Mouse (Mus musculus) liver, embryonic 14.5 days (tissue): ENCODE results near the gene 5430419D17Rik. TPM values are rescaled to one million over a fixed set of nuclear protein-coding genes. Genes with fewer than 3 reads are reported as not detected.

ENCODE experiments used
- ATAC-seq: fragments of 200-750 bp; cut with Nextera tagmentation; 2 replicates; pipeline ENCODE4 v1.8.0; 2017; ENCODE audit warnings: moderate number of reproducible peaks, mild to moderate bottlenecking, moderate library complexity; ENCODE audit not compliant: insufficient read depth
- DNase-seq, 3 experiments: peaks; one replicate each; pipeline ENCODE4 v3.0.0-alpha.2; 2012 to 2013; ENCODE audit warnings: low read depth in 3 of 3, low spot score in 3 of 3
- H3K27ac ChIP-seq: fragments of 300-500 bp; sonication (generic); 2 replicates; pipeline ENCODE4 v1.5.1; 2014; ENCODE audit warnings: moderate library complexity, mild to moderate bottlenecking, control low read depth, inconsistent platforms
- H3K27me3 ChIP-seq: fragments of 300-500 bp; sonication (generic); 2 replicates; pipeline ENCODE4 v1.6.1; 2014; ENCODE audit warnings: mild to moderate bottlenecking, low read length, moderate library complexity; ENCODE audit not compliant: control insufficient read depth, insufficient read depth
- H3K36me3 ChIP-seq: fragments of 300-500 bp; sonication (generic); replicated peaks from 2 replicates; pipeline ENCODE4 v1.6.1; 2014; ENCODE audit warnings: low read depth; ENCODE audit not compliant: control insufficient read depth, insufficient read depth
- H3K4me1 ChIP-seq, 2 experiments: fragments of 200-500 bp in 1 of 2; fragments of 300-500 bp in 1 of 2; sonication (generic) in 1 of 2; replicated peaks; 2 replicates each; pipeline ENCODE4 v1.6.1; 2012 to 2014; ENCODE audit warnings: antibody characterized with exemption in 1 of 2, inconsistent platforms in 1 of 2, low read length in 1 of 2; ENCODE audit not compliant: control insufficient read depth in 2 of 2, insufficient read depth in 2 of 2
- H3K4me2 ChIP-seq: fragments of 300-500 bp; sonication (generic); 2 replicates; pipeline ENCODE4 v1.6.1; 2014; ENCODE audit warnings: low read depth, mild to moderate bottlenecking, control low read depth, moderate library complexity
- H3K4me3 ChIP-seq, 2 experiments: fragments of 200-500 bp in 1 of 2; fragments of 300-500 bp in 1 of 2; sonication (generic) in 1 of 2; 2 replicates each; pipeline ENCODE4 v1.5.1; 2012 to 2014; ENCODE audit warnings: low read depth in 2 of 2, low read length in 2 of 2, mild to moderate bottlenecking in 2 of 2, control low read depth in 1 of 2, inconsistent platforms in 1 of 2, moderate library complexity in 1 of 2; ENCODE audit not compliant: insufficient read depth in 1 of 2
- H3K9ac ChIP-seq: fragments of 300-500 bp; sonication (generic); replicated peaks from 2 replicates; pipeline ENCODE4 v1.6.1; 2014; ENCODE audit warnings: mild to moderate bottlenecking, control low read depth, moderate library complexity
- H3K9me3 ChIP-seq: fragments of 300-500 bp; sonication (generic); 2 replicates; pipeline ENCODE4 v1.6.1; 2016; ENCODE audit warnings: low read length, mixed read lengths; ENCODE audit not compliant: control insufficient read depth
- EP300 ChIP-seq: IDR thresholded peaks from 2 replicates; pipeline ENCODE4 v1.6.1; 2016; ENCODE audit warnings: antibody characterized with exemption, low read depth
- WGBS: fragments of 180-500 bp; shearing (Covaris S2); extraction: QIAGEN DNeasy Blood & Tissue Kit; methylation state at CpG from one replicate; pipeline ENCODE4 v1.1.7; 2014; ENCODE audit not compliant: insufficient replicate concordance; 5-methylcytosine and 5-hydroxymethylcytosine counted together
- polyA plus RNA-seq, 2 experiments: library from polyadenylated mRNA; depleted of rRNA in 1 of 2; stranded (reverse) in 1 of 2; unstranded in 1 of 2; fragments of >200 nt; fragmentation: Nextera tagmentation in 1 of 2; extraction: Ambion mirVana in 1 of 2; gene quantifications; 2 replicates each; pipeline versions ENCODE4 v1.2.1 to v1.2.3; 2012 to 2014

5430419D17Rik gene
- polyA plus RNA-seq, 2 experiments, result not detected

DNA sequence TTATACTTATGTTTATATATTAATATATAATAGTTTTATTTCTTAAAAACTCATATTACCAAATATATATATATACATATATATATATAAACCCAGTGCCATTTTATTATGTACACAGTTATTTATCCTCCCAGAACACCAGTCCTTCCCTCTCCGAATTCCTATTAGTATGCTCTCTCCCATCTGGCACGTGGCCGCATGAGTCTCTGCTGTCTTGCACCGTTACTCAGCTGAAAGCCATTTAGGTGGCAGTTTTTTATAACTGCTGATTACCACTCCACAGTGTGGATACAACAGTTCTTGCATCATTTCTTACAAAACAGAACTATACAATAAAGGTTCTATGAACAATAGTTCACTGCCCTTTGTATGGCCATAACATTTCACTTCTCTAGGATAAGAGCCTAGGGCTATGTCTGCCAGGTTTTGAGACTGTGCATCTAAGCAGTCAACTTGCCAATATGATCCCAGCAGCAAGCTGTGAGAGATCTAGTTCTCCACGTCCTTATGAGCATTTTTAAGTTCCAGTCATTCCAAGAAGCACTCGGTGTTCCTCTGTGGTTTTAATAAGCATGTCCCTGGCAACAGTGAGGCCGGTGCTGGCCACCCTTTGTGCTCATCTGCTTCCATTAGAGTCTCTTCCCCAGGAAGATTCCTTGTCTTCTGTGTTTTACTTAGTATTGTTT is 171.8 kb downstream of the 5430419D17Rik start:
- Histone ChIP-seq H3K4me3 (no peak overlapping the region), H3K9ac (no peak overlapping the region), H3K36me3 (peaks cover 35% of the 10 kb centered on the region), H3K27ac (no peak overlapping the region), H3K9me3 (no peaks in the 10 kb centered on the region), H3K4me1 (no peaks in the 10 kb centered on the region), H3K4me2 (no peak overlapping the region), H3K27me3 (no peaks in the 10 kb centered on the region)
- TF ChIP-seq EP300, result no peak
- ATAC-seq (no peak), DNase-seq (no peak)
- WGBS, result 86% methylated on average over 7 of the region's 7 CpGs

Other genes starting within 250 kb of the 5430419D17Rik start
- 0.12 and 0.30 TPM in 2 replicates for gene Htra1, start 238.3 kb upstream of the 5430419D17Rik start, polyA plus RNA-seq (2012; rRNA removed)
- gene Htra1, start 238.3 kb upstream of the 5430419D17Rik start, polyA plus RNA-seq (2014; fragmentation: Nextera tagmentation; extraction: Ambion mirVana), result 0.17 and 0.25 TPM in 2 replicates
- gene Dmbt1, start 142.3 kb upstream of the 5430419D17Rik start, polyA plus RNA-seq (2012; rRNA removed), result not detected in 2 replicates
- not detected in 2 replicates for gene Dmbt1, start 142.3 kb upstream of the 5430419D17Rik start, polyA plus RNA-seq (2014; fragmentation: Nextera tagmentation; extraction: Ambion mirVana)
- gene 4933402N03Rik, start 28.1 kb upstream of the 5430419D17Rik start, polyA plus RNA-seq (2012; rRNA removed), result not detected in 2 replicates
- not detected in 2 replicates for gene 4933402N03Rik, start 28.1 kb upstream of the 5430419D17Rik start, polyA plus RNA-seq (2014; fragmentation: Nextera tagmentation; extraction: Ambion mirVana)
- gene Cuzd1, start 147.9 kb downstream of the 5430419D17Rik start, polyA plus RNA-seq (2012; rRNA removed), result 0.03 TPM in 1 of 2 replicates, not detected in the other
- gene Cuzd1, start 147.9 kb downstream of the 5430419D17Rik start, polyA plus RNA-seq (2014; fragmentation: Nextera tagmentation; extraction: Ambion mirVana), result not detected in 2 replicates
- 0.37 TPM in 1 of 2 replicates, not detected in the other for gene Fam24b, start 155.1 kb downstream of the 5430419D17Rik start, polyA plus RNA-seq (2012; rRNA removed)
- not detected in 2 replicates for gene Fam24b, start 155.1 kb downstream of the 5430419D17Rik start, polyA plus RNA-seq (2014; fragmentation: Nextera tagmentation; extraction: Ambion mirVana)
- not detected in 2 replicates for gene Fam24a, start 159.5 kb downstream of the 5430419D17Rik start, polyA plus RNA-seq (2012; rRNA removed)
- not detected in 2 replicates for gene Fam24a, start 159.5 kb downstream of the 5430419D17Rik start, polyA plus RNA-seq (2014; fragmentation: Nextera tagmentation; extraction: Ambion mirVana)
- 2.8 and 4.6 TPM in 2 replicates for gene 2310057M21Rik, start 188.4 kb downstream of the 5430419D17Rik start, polyA plus RNA-seq (2012; rRNA removed)
- 7.7 and 9.2 TPM in 2 replicates for gene 2310057M21Rik, start 188.4 kb downstream of the 5430419D17Rik start, polyA plus RNA-seq (2014; fragmentation: Nextera tagmentation; extraction: Ambion mirVana)
- 14.5 and 15.9 TPM in 2 replicates for gene Pstk, start 196.7 kb downstream of the 5430419D17Rik start, polyA plus RNA-seq (2012; rRNA removed)
- gene Pstk, start 196.7 kb downstream of the 5430419D17Rik start, polyA plus RNA-seq (2014; fragmentation: Nextera tagmentation; extraction: Ambion mirVana), result 22.9 and 23.2 TPM in 2 replicates
- 7.7 and 9.5 TPM in 2 replicates for gene Ikzf5, start 236.1 kb downstream of the 5430419D17Rik start, polyA plus RNA-seq (2012; rRNA removed)
- gene Ikzf5, start 236.1 kb downstream of the 5430419D17Rik start, polyA plus RNA-seq (2014; fragmentation: Nextera tagmentation; extraction: Ambion mirVana), result 14.3 and 16.0 TPM in 2 replicates
- gene Acadsb, start 236.2 kb downstream of the 5430419D17Rik start, polyA plus RNA-seq (2012; rRNA removed), result 3.2 and 4.5 TPM in 2 replicates
- 30.2 and 33.6 TPM in 2 replicates for gene Acadsb, start 236.2 kb downstream of the 5430419D17Rik start, polyA plus RNA-seq (2014; fragmentation: Nextera tagmentation; extraction: Ambion mirVana)